Mouse (Mus musculus) spleen, adult 2 months (tissue): ENCODE data around the gene Trim26. TPM values are rescaled to one million over a fixed set of nuclear protein-coding genes. Genes with fewer than 3 reads are reported as not detected.

Source experiments
- DNase-seq, 2 experiments: peaks; one replicate each; pipeline versions ENCODE4 v3.0.0 to v3.0.0-alpha.2; 2012 to 2021; ENCODE audit warnings: low spot score in 2 of 2, low read depth in 1 of 2
- H3K27ac ChIP-seq: fragments of 200-500 bp; 2 replicates; pipeline ENCODE4 v1.5.1; 2012; ENCODE audit warnings: low read length, inconsistent platforms; ENCODE audit not compliant: insufficient read depth
- H3K27me3 ChIP-seq: fragments of 200-500 bp; 2 replicates; pipeline ENCODE4 v1.6.1; 2012; ENCODE audit warnings: mild to moderate bottlenecking, moderate library complexity, low read length, inconsistent platforms; ENCODE audit not compliant: control insufficient read depth, insufficient read depth
- H3K36me3 ChIP-seq: fragments of 200-500 bp; 2 replicates; pipeline ENCODE4 v1.6.1; 2012; ENCODE audit warnings: mild to moderate bottlenecking, low read length, inconsistent platforms; ENCODE audit not compliant: control insufficient read depth, insufficient read depth
- H3K4me1 ChIP-seq: fragments of 200-500 bp; 2 replicates; pipeline ENCODE4 v1.6.1; 2011; ENCODE audit warnings: inconsistent platforms; ENCODE audit not compliant: control insufficient read depth, insufficient read depth, insufficient read length
- H3K4me3 ChIP-seq: fragments of 200-500 bp; 2 replicates; pipeline ENCODE4 v1.5.1; 2011; ENCODE audit warnings: mild to moderate bottlenecking, inconsistent platforms; ENCODE audit not compliant: insufficient read depth, insufficient read length; ENCODE audit errors: extremely low read depth
- CTCF ChIP-seq: fragments of 200-500 bp; IDR thresholded peaks from 2 replicates; pipeline ENCODE4 v1.5.1; 2011; ENCODE audit warnings: mild to moderate bottlenecking, inconsistent platforms; ENCODE audit not compliant: insufficient read depth, insufficient read length, insufficient replicate concordance; ENCODE audit errors: extremely low read depth
- POLR2A ChIP-seq: fragments of 200-500 bp; IDR thresholded peaks from 2 replicates; pipeline ENCODE4 v1.6.1; 2011; ENCODE audit warnings: low read depth, low read length, inconsistent platforms
- WGBS: fragments of 180-500 bp; shearing (Covaris S2); methylation state at CpG from one replicate; pipeline ENCODE4 v1.1.7; 2018; 5-methylcytosine and 5-hydroxymethylcytosine counted together
- polyA plus RNA-seq: library from polyadenylated mRNA; depleted of rRNA; stranded (reverse); fragments of >200 nt; gene quantifications from 2 replicates; pipeline ENCODE4 v1.2.3, GENCODE M21; 2012

The Trim26 gene
- polyA plus RNA-seq, 1 experiment, result 55.6 TPM

GRCm38 (mm10) chr17:36866719-36867527, 30.0 kb downstream of the Trim26 start, which contains the start of gene Trim15:
Trim15 (minus strand) TSS chr17:36867210.
- 22% methylated on average over 29 of the region's 29 CpGs for WGBS
- H3K27ac ChIP-seq, result no peak within 1 kb of the TSS
- 0 out of 2 replicates have a peak, but pooled peaks cover 4% of the 10 kb centered on the region for H3K27me3 ChIP-seq
- no peak within 1 kb of the TSS for H3K4me3 ChIP-seq
- DNase-seq, result no peak
- no peaks in the 10 kb centered on the region for H3K36me3 ChIP-seq
- no peaks in the 10 kb centered on the region for H3K4me1 ChIP-seq
- TF ChIP-seq CTCF (no peak), POLR2A (no peak)

- H3K4me3 ChIP-seq, result no peak overlapping the region
- 0 out of 2 replicates have a peak, but pooled peaks cover 4% of the 10 kb centered on the region for H3K27me3 ChIP-seq
- TF ChIP-seq POLR2A, result no peak
- TF ChIP-seq CTCF, result no peak
- H3K4me1 ChIP-seq, result no peaks in the 10 kb centered on the region
- no peaks in the 10 kb centered on the region; the same call in 1 of the 2 replicates for H3K36me3 ChIP-seq
- H3K27ac ChIP-seq, result no peak overlapping the region
- 72% methylated on average over 2 of the region's 2 CpGs for WGBS
- no peak for DNase-seq
Observed at GRCm38 (mm10) chr17:36868836-36869235, 31.9 kb downstream of the Trim26 start.

- DNase-seq, result no peak
- TF ChIP-seq POLR2A, result no peak
- no peak for TF ChIP-seq CTCF
- Histone ChIP-seq H3K4me1 (no peaks in the 10 kb centered on the region), H3K36me3 (no peaks in the 10 kb centered on the region; the same call in 1 of the 2 replicates), H3K27ac (peak within 1 kb of the TSS; percentile 54; the same call in 1 of the 2 replicates), H3K27me3 (0 out of 2 replicates have a peak, but pooled peaks cover 4% of the 10 kb centered on the region), H3K4me3 (0 out of 2 replicates have a peak within 1 kb of the TSS, but pooled peaks have one; percentile 21)
- 73% methylated on average over 4 of the region's 4 CpGs for WGBS
Observed at GRCm38 (mm10) chr17:36869284-36869954, 32.5 kb downstream of the Trim26 start, which contains the start of gene Trim10. Trim10 (plus strand) TSS chr17:36869574.

GRCm38 (mm10) chr17:36869955-36870810, 33.2 kb downstream of the Trim26 start:
- WGBS, result 79% methylated on average over 25 of the region's 25 CpGs
- H3K27ac ChIP-seq, result peak overlapping the region; percentile 54; the same call in 1 of the 2 replicates
- H3K36me3 ChIP-seq, result no peaks in the 10 kb centered on the region; the same call in 1 of the 2 replicates
- H3K4me1 ChIP-seq, result no peaks in the 10 kb centered on the region
- TF ChIP-seq POLR2A (no peak), CTCF (no peak)
- H3K27me3 ChIP-seq, result 0 out of 2 replicates have a peak, but pooled peaks cover 4% of the 10 kb centered on the region
- no peak for DNase-seq
- 0 out of 2 replicates have a peak overlapping the region, but pooled peaks have one; percentile 21 for H3K4me3 ChIP-seq

- DNase-seq, result no peak
- H3K4me3 ChIP-seq, result no peak overlapping the region
- no peaks in the 10 kb centered on the region; the same call in 1 of the 2 replicates for H3K36me3 ChIP-seq
- no peaks in the 10 kb centered on the region for H3K4me1 ChIP-seq
- 47% methylated on average over 4 of the region's 4 CpGs for WGBS
- no peaks in the 10 kb centered on the region for H3K27me3 ChIP-seq
- H3K27ac ChIP-seq, result no peak overlapping the region
- TF ChIP-seq POLR2A (no peak), CTCF (no peak)
Observed at GRCm38 (mm10) chr17:36874636-36875035, 37.7 kb downstream of the Trim26 start.

- DNase-seq, result no peak
- H3K4me3 ChIP-seq, result no peak overlapping the region
- 70% methylated on average over 2 of the region's 2 CpGs for WGBS
- no peak overlapping the region for H3K27ac ChIP-seq
- H3K27me3 ChIP-seq, result no peaks in the 10 kb centered on the region
- H3K36me3 ChIP-seq, result no peaks in the 10 kb centered on the region
- H3K4me1 ChIP-seq, result no peaks in the 10 kb centered on the region
- TF ChIP-seq POLR2A (no peak), CTCF (no peak)
Observed at GRCm38 (mm10) chr17:36883350-36883749, 46.4 kb downstream of the Trim26 start.
